Mouse (Mus musculus) brain, embryonic 18.5 days (tissue): ENCODE results near the gene Tnfrsf1a.

ENCODE experiments used
- DNase-seq: peaks from one replicate; pipeline ENCODE4 v3.0.0-alpha.2; 2012; ENCODE audit warnings: low read depth, low spot score

Gene Tnfrsf1a

DNA sequence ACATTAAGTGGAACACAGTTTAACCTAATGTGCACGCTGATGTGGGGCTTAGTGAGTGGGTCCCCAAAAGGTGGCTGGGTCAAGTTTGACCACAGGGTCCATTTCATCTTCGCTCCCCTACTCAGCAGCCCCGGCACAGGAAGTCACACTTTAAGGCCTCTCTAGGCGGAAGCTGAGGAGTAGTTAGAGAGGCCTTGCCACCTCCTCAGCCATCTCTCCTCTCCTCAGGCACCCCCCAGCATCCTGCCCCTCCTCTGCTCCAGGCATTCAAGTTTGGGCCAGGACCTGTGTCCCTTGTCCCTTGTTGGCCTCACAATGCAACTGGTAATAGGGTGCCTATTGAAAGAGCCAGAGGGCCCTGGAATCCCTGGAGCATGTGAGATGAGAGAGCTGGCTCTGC, 4.5 kb downstream of the Tnfrsf1a start:
- DNase-seq = no peak

DNA sequence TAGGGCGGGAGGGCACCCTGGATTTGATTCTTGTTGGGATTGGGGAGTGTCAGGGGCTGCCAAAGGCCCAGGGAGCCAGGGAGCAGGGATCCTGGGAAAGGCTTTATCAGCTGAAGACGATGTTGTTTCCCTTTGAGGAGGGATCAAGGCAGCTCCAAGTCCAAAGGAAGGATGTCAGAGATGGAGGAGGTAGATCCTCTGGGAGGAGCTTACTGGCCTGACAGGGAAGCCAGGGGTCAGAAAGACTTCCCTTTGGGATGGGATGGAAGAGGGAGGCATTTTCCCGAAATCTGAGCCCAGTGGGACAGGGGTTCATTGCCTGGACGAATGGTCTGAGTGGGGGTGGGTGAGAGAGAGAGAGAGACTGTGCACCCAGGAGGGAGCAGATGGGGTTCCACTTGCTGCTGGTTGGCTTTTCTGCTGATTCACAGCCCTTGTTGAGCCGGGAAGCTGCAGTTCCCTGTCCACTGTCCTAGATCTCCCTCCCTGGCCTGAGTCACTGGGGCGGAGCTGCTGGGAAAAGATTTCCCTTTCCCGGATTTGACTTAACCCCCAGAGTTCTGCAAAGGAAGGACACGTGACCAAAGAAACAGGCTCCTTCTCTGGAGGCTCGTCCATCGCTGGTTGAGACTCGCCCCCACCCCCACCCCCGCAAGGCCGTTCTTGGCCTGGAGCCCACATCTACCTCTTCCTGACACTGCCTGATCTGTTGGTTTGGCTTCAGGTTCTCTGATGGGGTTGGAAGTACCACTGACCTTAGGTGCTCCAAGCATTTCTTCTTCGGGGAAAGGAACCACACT, 5.4 kb downstream of the Tnfrsf1a start:
- DNase-seq = no peak

DNA sequence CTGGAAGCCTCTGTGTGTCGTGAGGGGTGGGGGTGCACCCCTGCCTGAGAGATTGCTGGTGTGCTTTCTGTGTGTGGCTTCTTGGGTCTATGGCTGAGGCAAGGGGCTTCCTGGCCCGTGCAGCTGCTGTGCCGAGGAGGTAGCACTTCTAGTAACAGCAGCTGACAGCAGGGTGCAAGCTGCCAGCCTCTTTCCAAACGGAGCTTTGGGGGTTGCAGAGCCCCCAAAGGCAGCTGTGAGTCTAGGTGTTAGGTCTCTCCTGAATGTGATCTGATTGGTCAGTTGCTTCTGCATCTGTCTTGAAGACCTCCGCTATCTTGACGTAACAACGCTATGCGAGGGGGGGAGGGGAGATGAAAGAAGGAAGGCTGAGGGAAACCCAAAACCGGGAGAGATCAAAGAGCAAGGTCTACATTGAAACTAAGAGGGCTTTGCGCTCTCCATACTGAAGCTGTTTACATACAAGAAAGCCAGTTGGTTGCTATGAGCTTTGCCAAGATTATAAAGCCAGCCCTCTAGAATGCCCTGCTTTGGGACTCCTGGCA, 6.1 kb downstream of the Tnfrsf1a start:
- no peak for DNase-seq

DNA sequence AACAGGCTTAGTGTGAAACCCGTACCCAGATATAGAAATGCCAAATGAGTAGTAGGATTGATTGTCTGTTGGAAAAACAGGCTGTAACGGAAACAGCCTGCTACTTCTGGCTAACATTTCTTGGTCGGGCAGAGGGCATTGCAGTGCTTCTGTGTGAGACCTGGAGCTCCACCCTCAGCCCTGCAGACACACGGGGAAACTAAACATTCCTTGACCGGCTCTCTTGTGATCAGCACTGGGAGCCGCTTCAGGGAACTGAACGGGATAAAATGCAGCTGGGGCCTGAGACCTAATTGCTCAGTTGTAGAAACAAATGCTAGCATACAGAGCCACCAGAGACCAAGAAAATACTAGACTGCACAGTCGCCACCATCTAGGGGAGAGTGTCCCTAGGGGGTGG, 7.1 kb downstream of the Tnfrsf1a start:
- DNase-seq = no peak

DNA sequence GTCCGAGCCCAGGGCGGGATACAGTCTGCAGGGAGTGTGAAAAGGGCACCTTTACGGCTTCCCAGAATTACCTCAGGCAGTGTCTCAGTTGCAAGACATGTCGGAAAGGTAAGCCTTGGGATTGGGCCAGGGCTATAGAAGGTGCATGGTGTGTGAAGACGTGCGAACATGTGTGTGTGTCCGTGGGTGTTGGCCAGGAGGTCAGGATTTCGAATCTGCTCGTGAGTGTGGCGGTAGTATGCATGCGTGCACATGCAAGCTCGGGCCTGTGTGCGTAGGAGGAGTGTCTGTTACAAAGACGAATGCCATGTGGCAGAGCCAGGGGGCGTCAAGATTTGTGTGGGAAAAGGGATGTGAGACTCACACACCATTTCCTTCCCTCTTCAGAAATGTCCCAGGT, 8.2 kb downstream of the Tnfrsf1a start:
- no peak for DNase-seq

DNA sequence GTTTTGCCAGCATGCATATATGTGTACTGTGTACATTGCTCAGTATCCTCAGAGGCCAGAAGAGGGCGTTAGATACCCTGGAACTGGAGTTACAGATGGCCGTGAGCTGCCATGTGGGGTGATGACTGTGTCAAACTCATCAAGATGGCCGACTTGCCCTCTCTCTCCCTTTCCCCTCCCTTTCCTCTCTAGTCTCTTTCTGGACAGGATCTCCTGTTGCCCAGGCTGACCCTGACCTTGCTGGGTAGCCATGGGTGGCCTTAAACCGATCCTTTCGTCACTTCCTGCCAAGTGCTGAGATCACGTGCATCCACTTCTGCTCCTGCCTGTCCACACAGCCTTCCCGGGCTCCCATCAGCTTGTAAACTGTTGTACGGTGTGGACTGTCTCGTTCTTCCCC, 10.8 kb downstream of the Tnfrsf1a start:
- DNase-seq = no peak

DNA sequence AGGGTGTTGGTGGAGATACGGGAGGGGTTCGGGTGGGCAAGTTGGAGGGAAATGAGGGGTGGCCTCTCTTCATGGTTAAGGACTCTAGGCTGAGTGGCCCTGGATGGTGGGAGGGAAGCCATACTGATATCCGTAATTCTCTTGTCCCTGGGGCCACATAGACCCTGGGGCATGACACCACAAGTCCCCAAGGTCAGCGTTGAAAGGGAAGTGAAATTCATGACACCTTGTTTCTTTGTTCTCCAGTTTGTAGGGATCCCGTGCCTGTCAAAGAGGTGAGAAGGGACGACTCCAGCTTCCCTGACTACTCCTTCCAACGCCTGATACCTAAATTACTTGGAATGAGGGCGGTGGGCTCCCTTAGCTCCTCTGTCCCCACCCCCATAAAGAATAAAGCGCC, 11.7 kb downstream of the Tnfrsf1a start:
- no peak for DNase-seq

DNA sequence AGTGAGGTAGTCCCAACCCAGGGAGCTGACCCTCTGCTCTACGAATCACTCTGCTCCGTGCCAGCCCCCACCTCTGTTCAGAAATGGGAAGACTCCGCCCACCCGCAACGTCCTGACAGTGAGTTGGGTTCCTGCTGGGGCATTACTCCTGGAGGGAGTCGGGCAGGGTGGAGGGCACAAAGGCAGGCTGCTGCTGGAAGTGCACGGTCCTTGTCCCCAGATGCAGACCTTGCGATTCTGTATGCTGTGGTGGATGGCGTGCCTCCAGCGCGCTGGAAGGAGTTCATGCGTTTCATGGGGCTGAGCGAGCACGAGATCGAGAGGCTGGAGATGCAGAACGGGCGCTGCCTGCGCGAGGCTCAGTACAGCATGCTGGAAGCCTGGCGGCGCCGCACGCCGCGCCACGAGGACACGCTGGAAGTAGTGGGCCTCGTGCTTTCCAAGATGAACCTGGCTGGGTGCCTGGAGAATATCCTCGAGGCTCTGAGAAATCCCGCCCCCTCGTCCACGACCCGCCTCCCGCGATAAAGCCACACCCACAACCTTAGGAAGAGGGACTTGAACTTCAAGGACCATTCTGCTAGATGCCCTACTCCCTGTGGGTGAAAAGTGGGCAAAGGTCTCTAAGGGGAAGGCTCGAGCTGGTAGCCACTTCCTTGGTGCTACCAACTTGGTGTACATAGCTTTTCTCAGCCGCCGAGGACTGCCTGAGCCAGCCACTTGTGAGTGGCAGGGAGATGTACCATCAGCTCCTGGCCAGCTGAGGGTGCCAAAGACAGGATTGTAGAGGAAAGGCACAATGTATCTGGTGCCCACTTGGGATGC, 12.5 kb downstream of the Tnfrsf1a start:
- no peak for DNase-seq

DNA sequence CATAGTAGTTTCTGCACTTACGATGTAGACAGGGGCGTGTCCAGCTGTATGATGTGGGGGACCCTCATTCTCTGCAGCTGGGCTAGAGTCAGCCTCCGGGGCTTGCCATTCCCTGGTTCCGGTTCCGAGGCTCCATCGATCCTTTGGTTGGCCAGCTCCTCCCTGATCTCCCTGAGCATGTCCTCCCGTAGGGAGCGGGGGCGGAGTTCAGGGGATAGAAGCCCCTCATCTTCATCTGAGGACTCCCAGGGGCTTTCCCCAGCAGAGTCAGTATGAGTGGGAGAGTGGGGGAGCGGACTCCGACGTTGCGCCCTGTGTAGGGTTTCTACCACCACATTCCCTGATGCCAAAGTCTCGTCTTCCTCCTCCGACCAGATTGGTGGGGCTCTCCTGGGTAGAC, 13.9 kb downstream of the Tnfrsf1a start:
- no peak for DNase-seq

DNA sequence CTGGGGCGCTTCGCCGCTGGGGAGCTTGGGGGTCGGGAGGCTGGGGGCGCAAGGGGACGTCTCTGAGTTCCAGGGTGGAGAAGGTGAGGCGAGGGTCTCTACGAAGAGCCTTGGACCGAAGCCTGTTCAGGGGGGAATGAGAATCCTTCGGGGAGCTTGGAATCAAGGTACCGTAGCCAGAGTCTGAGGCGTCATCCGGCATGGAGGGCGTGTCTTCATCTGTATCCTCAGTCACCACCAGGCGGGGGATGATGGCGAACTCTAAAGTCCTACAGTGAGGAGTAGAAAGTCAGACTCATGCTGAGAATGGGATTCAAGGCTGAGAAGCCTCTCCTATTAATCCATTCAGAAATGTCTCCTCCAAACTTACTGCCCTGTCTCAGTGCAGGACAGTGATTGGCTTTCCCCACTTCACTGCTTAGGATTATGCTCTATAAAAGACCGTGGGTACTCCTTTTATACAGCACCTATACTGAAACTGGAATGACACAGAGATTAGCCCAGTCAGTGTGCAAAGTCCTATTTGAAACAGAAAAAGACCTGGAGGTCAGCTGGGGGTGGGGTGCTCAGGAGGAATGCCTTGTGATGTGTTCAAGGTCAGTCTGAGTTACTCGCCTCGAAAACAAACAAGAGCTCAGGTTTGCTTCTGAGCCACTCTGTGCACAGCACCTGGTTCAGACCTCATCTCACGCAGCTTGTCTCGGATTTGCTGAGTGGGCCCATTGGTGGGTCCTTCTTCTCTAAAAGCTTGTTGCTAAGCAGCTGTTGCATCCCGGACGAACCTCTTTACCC, 14.5 kb downstream of the Tnfrsf1a start:
- no peak for DNase-seq

DNA sequence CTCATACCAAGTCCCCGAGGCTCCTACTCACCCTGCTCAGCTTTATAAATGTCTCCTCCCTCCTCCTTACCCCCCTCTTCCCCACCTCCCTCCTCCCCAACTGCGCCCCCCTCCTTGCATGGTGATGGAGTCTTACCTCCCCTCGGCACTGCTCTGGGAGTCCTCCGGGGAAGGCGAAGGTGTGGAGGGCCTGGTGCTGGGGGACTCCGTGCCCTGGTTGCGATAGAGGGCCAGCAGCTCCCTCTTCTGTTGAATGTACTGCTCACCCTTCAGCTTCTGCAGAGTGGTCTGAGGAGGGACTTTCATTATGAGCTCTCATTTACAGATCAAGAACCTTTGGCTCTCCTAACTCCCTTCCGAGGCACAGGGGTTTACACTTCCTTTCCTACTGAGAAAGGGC, 15.3 kb downstream of the Tnfrsf1a start:
- no peak for DNase-seq

DNA sequence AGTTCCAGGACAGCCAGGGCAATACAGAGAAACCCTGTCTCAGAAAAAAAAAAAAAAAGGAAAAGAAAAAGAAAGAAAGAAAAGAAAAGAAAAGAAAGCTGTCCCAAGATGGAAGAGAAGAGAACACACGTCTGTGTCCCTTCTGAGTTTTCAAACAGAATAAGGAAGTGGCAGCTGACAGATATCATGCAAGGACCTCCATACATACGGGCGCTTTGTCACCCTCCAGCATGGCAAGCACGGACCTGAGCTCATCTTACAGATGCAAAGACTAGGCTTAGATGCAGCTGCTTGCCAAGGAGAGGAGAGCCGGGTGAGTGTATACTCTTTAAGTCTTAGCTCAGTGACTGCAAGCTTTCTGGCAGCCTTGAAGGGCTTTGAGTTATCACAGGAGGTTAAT, 16.4 kb downstream of the Tnfrsf1a start:
- no peak for DNase-seq

DNA sequence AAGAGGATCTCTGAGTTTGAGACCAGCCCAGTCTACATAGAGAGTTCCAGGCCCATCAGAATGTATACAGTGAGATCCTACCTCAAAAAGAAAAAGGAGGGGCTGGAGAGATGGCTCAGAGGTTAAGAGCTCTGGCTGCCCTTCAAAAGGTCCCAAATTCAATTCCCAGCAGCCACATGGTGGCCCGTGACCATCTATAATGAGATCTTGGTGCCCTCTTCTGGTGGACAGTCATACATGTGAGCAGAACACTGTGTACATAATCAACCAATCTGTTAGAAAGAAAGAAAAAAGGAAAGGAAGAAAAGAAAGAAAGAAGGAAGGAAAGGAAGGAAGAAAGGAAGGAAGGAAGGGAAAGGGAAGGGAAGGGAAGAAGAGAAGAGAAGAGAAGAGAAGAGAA, 17.0 kb downstream of the Tnfrsf1a start:
- no peak for DNase-seq

DNA sequence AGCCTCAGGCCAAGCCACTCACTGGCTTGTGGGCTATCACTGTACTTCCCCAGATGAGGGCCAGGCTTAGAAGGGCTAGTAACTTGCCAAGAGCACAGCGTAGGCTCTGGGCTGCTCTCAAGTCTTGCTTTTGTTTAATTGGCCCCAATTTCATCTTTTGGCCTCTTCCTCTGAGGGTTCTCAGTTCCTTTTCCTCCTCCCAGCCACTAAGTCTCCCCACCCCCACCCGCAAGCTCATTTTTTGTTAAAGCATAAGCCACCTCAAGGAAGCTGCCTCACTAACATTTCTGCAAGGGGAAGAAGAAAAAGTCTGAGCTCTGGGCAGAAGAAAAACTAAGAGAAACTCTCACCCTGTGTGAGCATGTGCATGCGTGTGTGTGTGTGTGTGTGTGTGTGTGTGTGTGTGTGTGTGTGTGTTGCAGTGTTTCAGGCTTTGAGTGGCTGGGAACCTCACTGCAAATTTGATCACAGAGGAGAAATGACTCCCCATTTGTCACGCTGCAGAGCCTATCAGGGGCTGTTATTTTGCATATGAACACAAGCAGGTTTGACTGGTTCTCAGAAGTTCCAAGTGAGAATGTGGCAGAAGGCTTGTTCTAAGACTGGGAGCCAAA, 18.7 kb downstream of the Tnfrsf1a start:
- DNase-seq = no peak

DNA sequence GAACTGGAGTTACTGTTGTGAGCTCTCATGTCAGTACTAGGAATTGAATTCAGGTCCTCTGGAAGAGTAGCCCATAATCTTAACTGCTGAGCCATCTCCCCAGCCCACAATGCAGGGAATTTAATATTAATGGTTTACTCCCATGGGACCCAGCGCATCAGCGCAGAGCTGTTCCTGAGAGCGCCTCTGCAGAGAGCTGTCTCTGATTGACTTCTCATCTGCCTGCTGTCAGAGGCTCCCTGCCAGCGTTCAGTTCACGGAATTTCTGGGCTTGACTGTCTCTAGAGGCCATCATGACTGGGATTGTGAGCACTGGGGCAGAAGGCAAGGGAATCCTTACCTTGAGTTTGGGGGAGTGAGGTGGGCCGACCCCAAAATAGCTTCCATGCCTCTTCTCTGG, 27.9 kb downstream of the Tnfrsf1a start:
- DNase-seq = no peak

DNA sequence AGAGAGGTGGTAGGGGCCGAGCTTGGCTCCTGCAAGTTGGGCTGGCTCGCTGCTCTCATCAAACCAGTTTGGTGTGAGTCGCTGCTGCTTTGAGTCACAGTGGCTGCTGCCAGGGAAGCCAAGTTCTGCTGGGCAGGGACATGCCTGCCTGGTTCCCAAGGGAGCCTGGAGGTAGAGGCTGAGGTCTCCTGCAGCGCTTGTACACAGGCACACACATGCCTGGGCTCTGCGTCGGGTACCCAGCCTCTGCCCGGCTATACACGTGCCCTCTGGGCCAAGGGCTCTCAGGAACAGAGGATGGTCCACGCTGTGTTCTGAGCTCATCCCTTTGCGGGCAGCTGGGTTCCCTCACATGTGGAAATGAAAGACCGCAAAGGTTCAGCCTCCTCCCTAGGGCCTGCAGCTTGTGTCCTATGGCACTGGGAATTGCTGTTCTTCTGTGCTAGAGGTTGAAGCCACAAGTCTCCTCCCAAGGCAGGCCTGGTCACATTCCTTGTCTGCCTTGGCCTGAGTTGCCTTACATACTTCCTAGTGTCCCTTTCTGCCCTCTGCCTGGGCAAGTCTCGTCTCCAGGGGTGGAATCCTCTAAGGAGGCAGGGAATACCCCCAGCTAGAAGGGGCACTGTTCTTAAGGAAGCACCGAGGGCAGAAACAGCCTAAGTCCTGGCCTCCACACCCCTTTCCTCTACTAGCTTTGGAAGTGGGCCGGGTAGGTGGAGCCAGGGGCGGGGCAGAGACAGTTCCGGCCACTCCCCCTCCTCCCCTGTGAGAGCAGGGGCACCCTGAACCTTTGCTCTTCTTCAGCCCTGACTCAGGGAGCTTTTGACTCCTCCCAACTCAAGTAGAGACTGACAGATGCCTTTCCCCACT, 28.7 kb downstream of the Tnfrsf1a start:
- DNase-seq = no peak

DNA sequence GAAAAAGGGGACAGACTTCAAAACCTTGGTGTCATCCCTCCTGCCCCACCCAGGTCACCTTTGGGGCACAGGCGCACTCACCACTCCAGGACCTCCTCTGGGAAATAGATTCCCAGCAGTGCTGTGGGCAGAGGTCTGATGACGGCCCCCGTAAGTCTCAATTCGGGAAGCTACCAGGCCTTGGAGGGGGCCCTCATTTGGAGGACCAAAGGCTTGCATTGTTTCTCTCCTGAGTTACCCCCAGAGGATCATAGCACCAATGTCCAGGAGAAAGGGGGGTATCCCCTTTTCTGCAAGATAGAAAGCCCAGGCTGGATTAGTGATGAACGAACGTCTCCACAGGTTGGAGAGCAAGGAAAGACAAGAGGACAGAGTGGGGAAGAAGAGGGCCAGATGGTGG, 29.5 kb downstream of the Tnfrsf1a start:
- DNase-seq = no peak

DNA sequence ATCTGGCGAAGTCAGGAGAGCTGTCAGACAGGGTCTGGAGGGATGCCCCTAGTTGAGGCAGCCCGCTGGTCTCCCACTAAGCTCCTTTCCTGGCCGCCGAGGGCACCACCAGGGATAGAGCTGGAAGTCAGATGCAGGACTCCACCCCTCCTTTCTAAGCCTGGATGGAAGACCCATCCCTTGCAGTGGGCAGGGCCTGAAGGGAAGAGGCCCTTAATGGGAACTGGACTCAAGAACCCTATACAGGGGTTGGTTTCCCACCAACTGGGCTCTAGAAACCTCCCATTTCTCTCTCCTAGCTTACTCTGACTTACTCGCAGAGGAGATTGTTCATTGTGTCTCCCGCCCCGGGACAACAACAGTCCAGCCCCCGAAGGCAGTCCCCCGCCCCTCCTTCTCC, 30.6 kb downstream of the Tnfrsf1a start:
- DNase-seq = no peak

DNA sequence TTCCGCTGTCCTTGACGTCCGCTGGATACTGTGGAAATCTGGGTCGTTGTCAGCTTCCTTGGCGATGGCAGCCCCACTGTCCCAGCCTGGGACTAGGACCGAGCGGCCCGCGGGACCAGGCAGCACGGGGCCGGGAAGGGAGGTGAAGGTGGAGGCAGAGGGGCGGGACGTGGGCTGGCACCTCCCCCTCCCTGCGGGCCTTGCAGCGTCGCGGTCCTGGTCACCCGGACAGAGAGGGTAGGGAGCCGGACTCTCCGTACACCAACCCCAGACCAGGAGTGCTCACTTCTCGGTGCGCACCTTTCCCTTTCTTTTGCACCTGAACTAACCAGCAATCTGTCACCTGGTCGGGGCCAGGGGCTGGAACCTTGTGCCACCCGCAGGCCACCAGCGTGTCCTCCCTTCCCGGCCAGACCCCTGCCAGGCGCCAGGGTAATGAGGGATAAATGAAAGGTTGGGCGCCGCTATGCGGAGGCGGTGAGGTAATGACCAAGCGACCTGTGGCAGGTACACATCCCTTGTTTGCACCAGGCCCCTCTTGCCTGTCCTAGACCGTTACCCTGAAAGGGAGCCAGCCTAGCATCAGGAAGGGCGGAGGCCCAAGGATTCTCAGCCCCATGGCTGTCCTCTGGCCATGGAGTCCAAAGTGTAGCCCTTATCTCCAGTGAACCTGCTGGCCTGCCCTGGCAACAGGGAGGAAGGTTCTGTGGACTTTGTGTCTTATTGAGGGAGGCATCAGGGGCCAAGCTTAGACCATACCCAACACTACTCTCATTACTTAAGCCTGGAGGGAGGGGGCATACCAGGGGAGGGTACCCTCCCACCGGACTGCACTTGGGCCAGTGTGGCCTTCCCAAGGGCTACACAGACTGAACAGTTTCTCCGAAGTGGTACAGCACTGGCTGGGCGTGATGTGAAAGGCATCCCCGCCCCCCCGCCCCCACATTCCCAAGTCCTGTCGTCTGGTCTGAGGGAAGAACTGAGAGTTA, 31.5 kb downstream of the Tnfrsf1a start, which contains the start of gene Plekhg6:
Gene Plekhg6, minus strand, starts transcription at position 422 of the 989 bp plus-strand sequence.
- no peak for DNase-seq
